11 mouse cellular contexts compared by ENCODE assay signal in genomic region chr1:85555261-85555660, GRCm38 (mm10). TPM values are rescaled to one million over a fixed set of nuclear protein-coding genes. Genes with fewer than 3 reads are reported as not detected.
DNase-seq lines count a peak whose midpoint lies in the region.
"Not testable (repeated sequence)": the region's sequence is repeated elsewhere in the genome, so short reads cannot be mapped to it uniquely, and the experiment has no call there.
"Had no signal": no experiment of that assay in that cellular context is flagged by ENCODE, and none has a peak within 500 bp of the region (broad histone marks: within the 10 kb centered on the region; RNA-seq: fewer than 3 reads in every experiment).

No protein-coding gene starts in this region.

- DNase-seq in CD8-positive naive resting alpha-beta T cell, adult 2 months (ENCODE audit: low read depth in 2 of 2, low spot score in 2 of 2): peak; percentile 7 to 14
- DNase-seq in cerebellum, postnatal 25 days: peak; percentile 3 to 18
- DNase-seq in heart, adult 18-20 months: peak; percentile 8 to 28
- peak; percentile 10 for DNase-seq in kidney, postnatal 10 days
- peak; percentile 8 to 13 for DNase-seq in left cerebral cortex, postnatal 25 days (ENCODE audit: low spot score in 2 of 2)
- peak; percentile 12 for DNase-seq in ovary, postnatal 36 days (ENCODE audit: low spot score)
- DNase-seq in testis, postnatal 14 days (ENCODE audit: low spot score): peak; percentile 26
- peak; percentile 36 for DNase-seq in urinary bladder, postnatal 10 days (ENCODE audit: low spot score)

- intact Hi-C loops in left cerebral cortex, postnatal 25 days (cut with DNase I): not testable (repeated sequence)

RNA-seq across cellular contexts. Expression of gene G530012D18Rik, which starts 20.2 kb away (rescaled TPM):
- not detected for total RNA-seq in heart, adult 18-20 months (2021)
- total RNA-seq in left cerebral cortex, postnatal 25 days (2021): not detected
- total RNA-seq: granulocyte monocyte progenitor cell, adult 5-6 weeks; layer of hippocampus, adult 18-20 months; left cerebral cortex, adult 8-10 months had no signal

RNA-seq across cellular contexts. Expression of gene Sp110, which starts 43.4 kb away (rescaled TPM):
- 1 to 10 TPM; 2.8 to 4.3 TPM for total RNA-seq in heart, adult 18-20 months (2021)
- under 1 TPM; 0.46 to 0.89 TPM for total RNA-seq in left cerebral cortex, postnatal 25 days (2021)

RNA-seq across cellular contexts. Expression of gene Sp140, which starts 44.9 kb away (rescaled TPM):
- total RNA-seq in heart, adult 18-20 months (2021): 1 to 10 TPM; 3.3 to 4.0 TPM
- under 1 TPM; 0.57 to 0.62 TPM for total RNA-seq in left cerebral cortex, postnatal 25 days (2021)

Comparison
In these comparisons a context has a peak if more than half of its experiments do, and no peak if none do; other contexts are left out.
1. Peak in every context shown above with its lines: DNase-seq.